Mouse (Mus musculus): ENCODE results near the gene Zfp978.
"Not testable (repeated sequence)": the region's sequence is repeated elsewhere in the genome, so short reads cannot be mapped to it uniquely, and the experiment has no call there.

The Zfp978 gene

DNA sequence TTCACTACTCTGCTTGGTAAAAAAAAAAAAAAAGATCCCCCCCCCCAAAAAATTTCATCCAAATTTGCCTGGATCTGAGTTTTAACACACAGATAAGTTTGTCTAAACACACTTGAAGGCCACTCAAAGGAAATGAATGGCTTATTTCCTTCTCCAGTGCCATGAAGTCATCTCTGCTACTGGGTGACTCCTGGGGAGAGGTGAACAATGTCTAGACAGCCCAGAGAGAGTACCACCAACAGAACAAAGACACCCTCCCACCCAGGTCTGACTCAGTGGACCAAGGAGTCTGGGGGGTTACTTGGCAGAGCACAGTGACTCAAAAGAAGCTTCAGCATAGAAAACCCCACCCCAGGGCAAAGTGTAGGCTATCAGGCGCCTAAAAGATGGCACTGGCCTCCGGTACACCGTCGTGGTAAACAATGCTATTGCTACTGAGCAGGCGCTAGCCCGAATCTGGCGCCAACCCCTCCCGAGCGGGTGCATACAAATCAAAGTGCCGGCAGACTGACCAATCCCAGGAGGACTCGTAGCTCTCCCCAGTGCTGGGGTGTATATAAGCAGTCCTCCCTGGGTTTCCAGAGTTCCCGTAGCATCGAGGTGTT lies 9.6 kb upstream of the Zfp978 start:
- CTCF ChIA-PET = not testable (repeated sequence)

- CTCF ChIA-PET = not testable (repeated sequence)
These were observed 7.5 kb upstream of the Zfp978 start for GRCm38 (mm10) chr4:147353626-147354025.

DNA sequence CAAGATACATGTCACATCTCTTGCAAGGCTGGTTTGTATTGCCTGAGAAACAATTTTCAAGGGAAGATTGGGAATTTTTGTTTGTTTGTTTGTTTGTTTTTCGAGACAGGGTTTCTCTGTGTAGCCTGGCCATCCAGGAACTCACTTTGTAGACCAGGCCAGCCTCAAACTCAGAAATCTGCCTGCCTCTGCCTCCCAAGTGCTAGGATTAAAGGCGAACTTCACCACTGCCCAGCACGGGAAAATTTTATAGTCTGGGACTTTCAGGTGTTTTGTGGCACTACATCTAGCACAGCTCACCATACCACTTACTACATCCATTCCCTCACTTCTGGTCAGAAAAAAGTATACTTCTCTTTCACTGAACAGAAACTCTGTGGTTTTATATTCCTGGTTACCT lies 5.1 kb upstream of the Zfp978 start:
- CTCF ChIA-PET = not testable (repeated sequence)

GRCm38 (mm10) chr4:147357195-147357594 lies 3.9 kb upstream of the Zfp978 start:
- CTCF ChIA-PET = not testable (repeated sequence)

GRCm38 (mm10) chr4:147361872-147362271 lies 769 bp downstream of the Zfp978 start:
- CTCF ChIA-PET = not testable (repeated sequence)

- CTCF ChIA-PET = not testable (repeated sequence)
These were observed 8.5 kb downstream of the Zfp978 start for GRCm38 (mm10) chr4:147369564-147369963.

- CTCF ChIA-PET = not testable (repeated sequence)
These were observed 22.1 kb downstream of the Zfp978 start for GRCm38 (mm10) chr4:147383199-147383598.

DNA sequence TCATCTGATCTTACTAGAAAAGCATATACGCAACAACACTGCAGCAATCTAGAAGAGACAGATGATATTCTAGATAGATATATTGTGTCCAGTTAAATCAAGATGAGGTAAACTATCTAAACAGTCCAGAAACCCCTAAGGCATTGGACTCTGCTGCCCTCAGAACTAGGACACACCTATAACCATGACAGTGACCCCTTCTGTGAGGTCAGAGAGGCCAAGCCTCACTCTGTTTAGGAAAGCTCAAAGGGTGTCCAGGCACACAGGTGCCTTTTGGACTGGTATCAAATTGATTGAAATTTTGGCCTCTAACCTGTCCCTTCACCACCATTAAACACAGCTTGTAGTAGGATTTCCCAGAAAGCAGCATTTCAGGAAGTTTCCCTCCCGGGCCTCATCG lies 36.1 kb downstream of the Zfp978 start:
- CTCF ChIA-PET = not testable (repeated sequence)

- CTCF ChIA-PET = not testable (repeated sequence)
These were observed 37.0 kb downstream of the Zfp978 start for GRCm38 (mm10) chr4:147397934-147398682.

DNA sequence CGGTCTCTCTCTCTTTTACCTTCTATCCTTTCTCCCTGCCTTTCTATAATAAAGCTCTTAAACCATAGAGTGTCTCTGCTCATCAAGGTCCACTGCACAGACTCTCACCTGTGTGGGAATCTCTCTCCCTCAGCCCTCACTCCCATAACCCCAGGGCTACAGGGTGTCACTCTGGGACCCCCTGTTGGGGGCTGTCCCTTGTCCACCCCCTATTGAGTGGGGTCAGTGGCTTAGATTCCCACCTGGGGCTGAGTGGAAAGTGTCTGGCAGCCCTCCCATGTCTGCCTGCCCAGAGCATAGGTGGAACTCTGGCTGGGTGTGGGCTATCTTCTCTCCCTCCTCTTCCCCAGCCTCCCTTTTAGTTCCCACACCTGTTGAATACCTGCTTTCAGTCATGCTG lies 37.6 kb downstream of the Zfp978 start:
- CTCF ChIA-PET = not testable (repeated sequence)

- CTCF ChIA-PET = not testable (repeated sequence)
These were observed 38.4 kb downstream of the Zfp978 start for GRCm38 (mm10) chr4:147399505-147399904.

GRCm38 (mm10) chr4:147400031-147400847 lies 39.1 kb downstream of the Zfp978 start:
- CTCF ChIA-PET = not testable (repeated sequence)

DNA sequence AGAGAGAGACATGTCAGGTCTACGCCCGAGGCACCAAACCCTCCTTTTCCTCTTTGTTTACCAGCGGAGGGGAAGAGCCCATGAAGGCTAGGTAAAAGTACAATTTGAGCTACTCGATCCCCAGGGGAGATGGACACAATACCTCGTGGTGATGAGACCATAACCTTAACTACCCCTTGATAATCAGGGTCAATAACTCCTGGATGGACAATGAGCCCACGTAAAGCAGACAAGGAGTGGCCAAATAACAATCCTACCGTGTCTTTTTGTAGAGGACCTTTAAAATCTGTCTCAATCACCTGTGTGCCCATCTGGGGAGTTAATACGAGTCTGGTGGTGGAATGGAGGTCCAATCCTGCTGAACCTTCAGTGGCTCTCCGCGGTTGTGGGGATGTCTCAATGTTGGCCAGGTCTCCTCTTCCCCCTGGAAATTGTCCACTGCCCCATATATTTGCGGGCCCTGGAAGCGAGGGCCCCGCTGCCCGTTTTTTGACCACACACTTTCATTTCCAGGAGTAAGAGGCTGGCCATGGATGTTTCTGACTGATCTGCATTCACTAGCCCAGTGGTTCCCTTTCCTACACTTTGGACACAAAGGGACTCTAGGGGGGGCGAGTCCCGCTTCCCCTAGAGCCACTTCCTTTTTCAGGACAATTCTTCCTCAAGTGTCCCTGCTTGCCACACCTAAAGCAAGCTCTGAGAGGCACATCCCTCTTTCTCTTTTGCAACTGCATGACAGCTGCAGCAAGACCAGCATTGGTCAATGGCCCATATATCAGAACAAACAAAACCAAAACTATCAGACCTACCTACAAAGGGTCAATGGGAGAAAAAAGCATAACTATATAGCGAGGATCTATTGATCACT lies 40.0 kb downstream of the Zfp978 start:
- CTCF ChIA-PET = not testable (repeated sequence)

DNA sequence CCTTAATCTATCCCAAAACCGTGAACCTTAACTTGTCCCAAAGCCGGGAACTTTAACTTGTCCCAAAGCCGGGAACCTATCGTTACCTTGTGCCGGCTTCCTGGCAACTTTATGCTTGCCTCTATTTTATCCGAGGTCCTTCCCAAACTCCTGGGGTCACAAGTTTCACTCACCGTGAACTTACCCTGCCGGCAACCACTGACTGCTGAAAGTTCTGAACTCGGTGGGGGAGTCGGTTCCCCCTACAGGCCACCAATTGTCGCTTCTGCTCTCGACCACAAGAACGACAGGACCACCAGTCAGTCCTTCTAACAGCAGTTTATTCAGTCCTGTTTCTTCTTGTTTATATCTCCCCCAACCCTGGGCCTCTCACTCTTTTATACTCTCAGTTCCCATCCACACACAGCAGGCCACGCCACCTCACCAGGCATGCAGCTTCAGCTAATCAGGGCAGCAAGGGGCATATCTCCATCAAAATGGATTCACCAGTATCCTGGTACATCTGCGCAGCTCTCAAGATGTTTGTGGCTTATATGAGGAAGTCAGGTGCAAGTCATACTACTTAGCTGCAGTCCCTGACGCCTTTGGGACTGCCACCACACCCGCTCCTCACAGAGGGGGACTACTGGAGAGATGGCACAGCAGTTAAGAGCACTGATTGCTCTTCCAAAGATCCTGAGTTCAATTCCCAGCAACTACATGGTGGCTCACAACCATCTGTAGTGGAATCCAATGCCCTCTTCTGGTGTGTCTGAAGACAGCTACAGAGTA lies 40.8 kb downstream of the Zfp978 start:
- CTCF ChIA-PET = not testable (repeated sequence)

- CTCF ChIA-PET = not testable (repeated sequence)
These were observed 41.4 kb downstream of the Zfp978 start for GRCm38 (mm10) chr4:147402507-147402890.

DNA sequence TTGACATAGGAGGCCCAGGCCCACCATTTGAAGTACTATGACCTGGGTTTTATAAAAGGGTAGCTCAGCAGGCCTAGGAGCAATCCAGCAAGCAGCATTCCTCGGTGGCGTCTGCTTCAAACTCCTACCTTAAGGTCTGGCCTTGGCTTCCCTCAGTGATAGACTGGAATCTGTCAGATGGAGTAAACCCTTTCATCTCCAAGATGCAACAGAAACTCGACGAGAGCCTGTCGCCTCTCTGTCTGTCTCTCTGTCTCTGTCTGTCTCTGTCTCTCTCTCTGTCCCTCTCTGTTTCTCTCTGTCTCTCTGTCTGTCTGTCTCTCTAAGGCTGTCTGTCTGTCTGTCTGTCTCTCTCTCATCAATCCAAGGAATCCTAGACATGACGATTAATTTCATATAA lies 42.4 kb downstream of the Zfp978 start:
- CTCF ChIA-PET = not testable (repeated sequence)

GRCm38 (mm10) chr4:147403931-147404913 lies 43.1 kb downstream of the Zfp978 start:
- CTCF ChIA-PET = not testable (repeated sequence)

DNA sequence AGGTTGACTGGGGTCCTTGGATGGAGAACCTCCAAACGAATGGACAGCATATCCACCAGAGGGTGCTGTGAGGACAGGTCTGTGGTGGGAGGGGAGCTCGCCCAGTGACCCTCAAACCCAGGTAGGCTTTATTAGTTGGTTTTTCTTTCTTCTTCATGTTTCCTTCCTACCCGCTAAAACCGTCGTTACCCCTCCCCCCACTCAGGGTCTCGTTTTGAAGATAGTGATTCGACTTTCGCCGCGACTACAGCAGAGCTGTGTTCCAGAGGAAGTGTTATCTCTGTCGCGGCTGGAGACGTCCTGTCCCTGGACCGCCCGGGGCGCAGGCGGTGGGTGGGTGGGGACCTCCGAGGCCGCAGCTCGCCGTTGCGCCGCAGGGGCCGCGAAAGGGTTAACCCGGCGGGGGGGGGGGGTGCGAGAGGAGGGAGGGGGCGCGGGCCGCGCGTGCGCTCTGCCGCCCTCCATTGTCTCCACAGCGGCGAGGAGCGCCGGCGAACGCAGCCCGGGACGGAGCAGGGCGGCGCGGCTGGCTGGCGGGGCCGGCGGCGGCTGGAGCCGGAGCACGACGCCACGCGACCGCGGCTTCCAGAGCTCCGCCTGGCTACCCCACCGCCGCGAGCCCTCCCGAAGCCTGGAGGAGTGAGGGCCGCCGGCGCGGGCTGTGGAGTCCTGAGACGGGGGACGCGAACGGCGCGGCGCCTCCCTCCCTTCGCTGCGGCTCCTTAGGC lies 45.8 kb downstream of the Zfp978 start:
- CTCF ChIA-PET = no interaction called here

DNA sequence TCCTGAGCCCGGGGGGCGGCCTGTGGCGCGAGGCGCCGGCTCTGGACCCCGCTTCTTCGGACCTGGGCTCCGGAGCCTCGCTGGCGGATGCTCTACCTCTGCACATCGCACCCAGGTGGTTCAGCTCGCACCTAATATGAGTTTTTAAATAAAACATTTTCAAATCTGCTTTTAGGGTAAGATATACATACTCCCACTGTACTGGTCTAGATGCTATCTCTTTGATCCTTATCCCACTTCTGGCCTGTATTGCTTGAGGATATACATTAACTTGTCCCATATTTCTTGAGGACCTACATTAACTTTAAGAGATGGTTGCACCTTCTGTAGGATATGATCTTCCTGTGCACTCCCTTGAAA lies 46.3 kb downstream of the Zfp978 start:
- CTCF ChIA-PET = no interaction called here
